Mouse (Mus musculus) large intestine, adult 2 months (tissue): ENCODE measurements at regions not wholly inside any gene's neighbourhood (a gene's known extent, or its start where the extent isn't known, plus 50 kb on each side); places are given as distances from the start of the nearest gene placed in this dataset.

ENCODE experiments used
- DNase-seq: peaks from one replicate; pipeline ENCODE4 v3.0.0-alpha.2; 2012; ENCODE audit warnings: low read depth, low spot score
- WGBS: fragments of 180-500 bp; shearing (Covaris S2); methylation state at CpG from one replicate; pipeline ENCODE4 v1.1.7; 2018; 5-methylcytosine and 5-hydroxymethylcytosine counted together

- WGBS, result 74% methylated on average over 2 of the region's 2 CpGs
- DNase-seq, result no peak
Measured at GRCm38 (mm10) chr12:50839391-50839790, 190.5 kb upstream of the Prkd1 start.

DNA sequence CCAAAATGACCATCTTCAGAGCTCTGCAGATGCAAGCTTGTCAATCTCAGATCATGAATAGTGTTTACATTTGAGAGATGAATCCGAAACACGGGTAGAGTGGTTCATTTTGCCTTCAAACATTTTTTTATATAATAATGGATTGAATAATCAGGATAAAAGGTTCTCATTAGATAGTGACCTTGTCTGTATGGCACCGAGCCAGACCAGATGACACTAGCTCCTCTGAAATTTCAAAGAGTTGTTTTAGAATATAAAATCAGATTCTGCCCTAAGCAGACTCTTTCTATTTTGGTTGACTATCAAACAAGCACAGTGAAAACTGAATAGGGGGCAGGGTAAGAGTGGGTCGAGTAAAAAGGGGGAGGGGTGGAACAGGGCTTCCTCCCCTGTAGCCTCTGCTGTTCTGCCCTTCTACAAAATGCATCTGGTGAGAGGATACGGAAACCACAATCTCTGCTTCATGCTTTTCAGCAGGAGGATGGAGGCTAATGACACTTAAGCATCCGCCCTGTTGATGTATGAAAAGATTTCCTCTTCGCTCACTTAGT is 159.9 kb upstream of the Prkd1 start:
- DNase-seq, result no peak
- WGBS, result 80% methylated on average over 7 of the region's 7 CpGs

DNA sequence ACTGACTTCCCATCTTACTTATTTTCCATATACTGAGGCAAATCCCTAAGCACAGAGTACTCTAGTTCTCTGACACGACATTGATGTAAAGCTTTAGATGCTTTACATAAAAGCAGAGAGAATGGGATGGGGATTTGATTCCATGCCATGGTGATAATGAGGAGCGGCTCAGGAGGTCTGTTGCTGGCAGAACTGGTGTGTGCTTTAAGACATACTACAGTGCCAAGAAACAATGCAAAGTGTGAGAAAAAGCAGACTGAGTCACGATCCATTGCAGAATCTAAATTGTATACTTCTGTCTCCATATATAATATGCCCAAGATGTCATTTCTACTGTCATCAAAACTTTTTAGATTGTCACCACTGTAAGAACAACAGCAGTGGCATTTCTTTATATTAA is 155.5 kb upstream of the Prkd1 start:
- no peak for DNase-seq
- 63% methylated on average over 3 of the region's 3 CpGs for WGBS

DNA sequence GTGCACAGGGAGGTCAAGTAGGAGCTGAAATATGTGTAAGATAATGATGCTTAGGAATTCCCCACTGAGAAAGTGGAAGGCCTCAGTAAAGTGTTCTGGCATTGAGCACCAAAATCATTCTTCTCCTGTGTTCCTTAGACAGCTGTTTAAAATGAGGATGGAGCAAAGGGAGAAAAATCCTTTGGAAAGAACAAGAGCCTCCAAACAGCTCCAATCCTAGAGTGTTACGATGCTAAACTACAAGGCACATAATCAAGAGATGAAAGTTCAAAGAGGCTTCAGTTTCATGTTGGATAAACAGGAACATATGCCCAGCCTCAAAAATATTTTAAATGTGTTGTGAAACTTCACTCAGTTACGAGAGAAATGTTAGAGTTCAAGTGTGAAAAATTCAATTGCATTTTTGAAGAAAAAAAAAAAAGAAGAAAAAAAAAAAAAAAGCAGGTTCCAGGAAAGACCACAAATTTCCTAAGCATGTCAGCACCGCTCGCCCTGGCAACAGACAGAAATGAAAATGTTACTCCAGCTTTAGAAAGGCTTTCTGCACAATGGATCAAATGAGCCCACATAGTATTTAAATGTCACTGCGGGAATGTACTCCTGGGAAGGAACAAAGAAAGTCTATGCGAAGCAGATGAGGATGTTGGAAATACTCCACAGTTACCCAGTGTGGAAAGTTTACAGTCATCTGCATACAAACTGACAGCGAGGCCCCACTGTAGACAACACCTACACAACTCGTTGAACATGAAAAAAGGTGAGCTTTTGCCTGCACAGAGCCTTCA is 116.5 kb upstream of the Prkd1 start:
- 67% methylated on average over 8 of the region's 8 CpGs for WGBS
- no peak for DNase-seq

GRCm38 (mm10) chr12:50764457-50764856 is 115.6 kb upstream of the Prkd1 start:
- DNase-seq, result no peak
- WGBS, result 62% methylated on average over 2 of the region's 2 CpGs

DNA sequence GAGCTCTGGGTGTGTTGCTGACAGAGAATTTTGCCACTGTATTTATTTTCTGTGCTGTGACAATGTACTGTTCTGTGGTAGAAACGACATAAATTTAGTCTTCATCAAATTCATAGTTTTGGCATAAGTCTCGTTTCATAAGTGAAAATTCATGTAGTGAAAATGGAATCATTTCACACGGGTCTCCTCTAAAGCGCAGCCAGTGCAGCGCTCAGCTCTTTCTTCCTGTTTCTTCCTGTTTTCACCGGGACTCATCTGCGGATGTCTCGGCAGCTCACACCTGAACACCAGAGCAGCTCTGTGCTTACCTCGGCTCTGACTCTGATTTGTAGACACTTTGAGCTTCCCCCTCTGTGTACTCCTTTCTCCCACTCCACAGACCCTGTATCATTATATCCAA is 85.2 kb upstream of the Prkd1 start:
- 77% methylated on average over 9 of the region's 9 CpGs for WGBS
- no peak for DNase-seq

- WGBS, result 51% methylated on average over 5 of the region's 5 CpGs
- DNase-seq, result no peak
Measured at GRCm38 (mm10) chr12:50712615-50713014, 63.7 kb upstream of the Prkd1 start.

DNA sequence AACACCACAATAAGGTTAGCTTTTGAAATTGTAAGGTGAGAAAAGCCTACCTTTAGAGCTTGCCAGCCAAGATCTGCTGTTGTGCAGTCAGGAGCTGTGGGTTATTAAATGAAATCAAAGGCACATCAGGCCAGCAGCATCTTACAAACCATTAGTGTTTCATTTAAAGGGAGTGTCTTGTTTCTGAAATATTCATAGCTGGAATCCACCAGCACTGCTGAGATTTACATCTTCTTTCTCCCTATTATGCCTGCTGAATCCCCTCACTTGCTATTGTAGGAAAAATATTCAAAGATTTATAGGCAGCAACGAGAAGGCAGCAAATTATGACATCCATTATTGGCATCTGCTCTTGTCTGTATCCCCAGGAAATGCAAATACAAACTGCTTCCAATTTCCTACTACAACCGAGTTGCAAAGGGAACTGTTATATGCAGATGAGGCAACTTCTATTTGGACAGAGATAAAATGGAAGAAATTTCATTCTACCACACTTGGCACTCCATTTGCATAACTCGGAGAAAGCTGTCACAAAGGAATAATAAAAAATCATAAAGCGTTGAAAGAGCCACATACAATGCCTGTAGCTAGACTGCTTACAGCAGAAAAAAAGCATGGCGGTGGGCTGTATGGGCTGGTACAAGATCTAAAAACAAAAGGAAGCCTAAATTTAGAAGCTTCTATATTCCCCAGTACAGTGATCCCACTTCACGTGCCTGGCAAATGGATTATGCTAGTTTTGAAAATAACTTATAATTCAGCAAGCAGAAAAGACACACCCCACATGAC is 60.3 kb upstream of the Prkd1 start:
- DNase-seq, result no peak
- 72% methylated on average over 6 of the region's 6 CpGs for WGBS

GRCm38 (mm10) chr12:50698613-50699442 is 49.9 kb upstream of the Prkd1 start:
- no peak for DNase-seq

More at GRCm38 (mm10) chr12:50698613-50699442, 49.9 kb upstream of the Prkd1 start:
- WGBS, result 46% methylated on average over 5 of the region's 5 CpGs
